8 mouse cellular contexts compared by ENCODE assay signal in genomic region chr10:13007876-13008736, GRCm38 (mm10). TPM values are rescaled to one million over a fixed set of nuclear protein-coding genes. Genes with fewer than 3 reads are reported as not detected.
A peak's percentile ranks its signal among the peaks of the same experiment; 100 is the strongest.
DNase-seq lines count a peak whose midpoint lies in the region; ATAC-seq and TF ChIP-seq lines count a peak whose summit lies in the region.

No protein-coding gene starts in this region.

- ATAC-seq in heart, embryonic 15.5 days (replicated peaks; ENCODE audit: insufficient number of reproducible peaks, insufficient read depth, low FRiP score, low read depth) = peak; percentile 99
- ATAC-seq in liver, embryonic 14.5 days (ENCODE audit: insufficient read depth) = peak; percentile 99
- peak; percentile 99 for ATAC-seq in neural tube, embryonic 11.5 days (ENCODE audit: insufficient read depth, low FRiP score, low TSS enrichment)
- ATAC-seq in stomach, postnatal 0 days (ENCODE audit: low FRiP score, low TSS enrichment) = peak; percentile 99

- no peak for TF ChIP-seq EP300 in liver, embryonic 14.5 days (IDR thresholded peaks at IDR 0.05; ENCODE audit: low read depth)
- no peak for TF ChIP-seq EP300 in stomach, postnatal 0 days (optimal IDR thresholded peaks at IDR 0.05)

- H3K9ac ChIP-seq in heart, embryonic 15.5 days = peak overlapping the region; percentile 61
- peak overlapping the region; percentile 69 for H3K9ac ChIP-seq in liver, embryonic 14.5 days (replicated peaks)
- H3K9ac ChIP-seq in neural tube, embryonic 11.5 days (ENCODE audit: low read length) = peak overlapping the region; percentile 73
- peak overlapping the region; percentile 76 for H3K9ac ChIP-seq in stomach, postnatal 0 days (ENCODE audit: low read length)

- WGBS in forebrain, embryonic 10.5 days = 3% methylated on average over 52 of the region's 52 CpGs
- 2% methylated on average over 52 of the region's 52 CpGs for WGBS in heart, embryonic 15.5 days
- WGBS in liver, embryonic 14.5 days (ENCODE audit: insufficient replicate concordance) = 3% methylated on average over 52 of the region's 52 CpGs
- WGBS in neural tube, embryonic 11.5 days = 3% methylated on average over 52 of the region's 52 CpGs
- 3% methylated on average over 51 of the region's 52 CpGs for WGBS in stomach, postnatal 0 days

- no peak; the same call in 1 of the 2 replicates for TF ChIP-seq CTCF in liver, embryonic 14.5 days (IDR thresholded peaks at IDR 0.05; ENCODE audit: low read depth)
- TF ChIP-seq CTCF in stomach, postnatal 0 days (IDR thresholded peaks at IDR 0.05; ENCODE audit: low read depth) = no peak

- peak; percentile 90 to 94 for DNase-seq in CD8-positive naive resting alpha-beta T cell, adult 2 months (ENCODE audit: low read depth in 2 of 2, low spot score in 2 of 2)
- peak; percentile 95 for DNase-seq in c-Kit-positive CD71-negative TER-119-negative erythroid progenitor cells, embryonic 14.5 days (ENCODE audit: low read depth)
- DNase-seq in forebrain, embryonic 10.5 days (ENCODE audit: extremely low spot score, low spot score) = peak; percentile 95
- DNase-seq in kidney, postnatal 25 days = peak; percentile 95 to 98
- peak; percentile 94 to 95 (median 95) for DNase-seq in liver, embryonic 14.5 days (ENCODE audit: low read depth in 3 of 3, low spot score in 3 of 3)
- peak; percentile 95 for DNase-seq in neural tube, embryonic 11.5 days (ENCODE audit: low spot score)
- peak; percentile 94 for DNase-seq in stomach, postnatal 0 days (ENCODE audit: low spot score)

- H3K27me3 ChIP-seq in forebrain, embryonic 10.5 days (ENCODE audit: poor library complexity, severe bottlenecking) = no peaks in the 10 kb centered on the region
- no peaks in the 10 kb centered on the region for H3K27me3 ChIP-seq in heart, embryonic 15.5 days
- no peaks in the 10 kb centered on the region for H3K27me3 ChIP-seq in liver, embryonic 14.5 days (ENCODE audit: control insufficient read depth, insufficient read depth, low read length)
- H3K27me3 ChIP-seq in neural tube, embryonic 11.5 days (ENCODE audit: control insufficient read depth, insufficient read depth, low read length) = no peaks in the 10 kb centered on the region
- H3K27me3 ChIP-seq in stomach, postnatal 0 days (ENCODE audit: control insufficient read depth, insufficient read depth, low read length) = no peaks in the 10 kb centered on the region

- peak overlapping the region; percentile 88 for H3K27ac ChIP-seq in forebrain, embryonic 10.5 days
- H3K27ac ChIP-seq in heart, embryonic 15.5 days = peak overlapping the region; percentile 79
- peak overlapping the region; percentile 32 for H3K27ac ChIP-seq in liver, embryonic 14.5 days
- H3K27ac ChIP-seq in neural tube, embryonic 11.5 days (ENCODE audit: low read depth, low read length) = peak overlapping the region; percentile 15; the same call in 1 of the 2 replicates
- peak overlapping the region; percentile 35; the same call in 1 of the 2 replicates for H3K27ac ChIP-seq in stomach, postnatal 0 days (replicated peaks)

- H3K4me2 ChIP-seq in heart, embryonic 15.5 days = peak overlapping the region; percentile 86
- peak overlapping the region; percentile 77 for H3K4me2 ChIP-seq in liver, embryonic 14.5 days (ENCODE audit: low read depth)
- peak overlapping the region; percentile 73 for H3K4me2 ChIP-seq in neural tube, embryonic 11.5 days (ENCODE audit: low read depth)
- peak overlapping the region; percentile 75 for H3K4me2 ChIP-seq in stomach, postnatal 0 days (replicated peaks; ENCODE audit: low read depth)

- peaks cover 19% of the 10 kb centered on the region for H3K36me3 ChIP-seq in forebrain, embryonic 10.5 days (replicated peaks)
- no peaks in the 10 kb centered on the region for H3K36me3 ChIP-seq in heart, embryonic 15.5 days
- H3K36me3 ChIP-seq in liver, embryonic 14.5 days (replicated peaks; ENCODE audit: control insufficient read depth, insufficient read depth, low read depth) = no peaks in the 10 kb centered on the region
- H3K36me3 ChIP-seq in neural tube, embryonic 11.5 days (ENCODE audit: control insufficient read depth, insufficient read depth, low read length) = no peaks in the 10 kb centered on the region
- no peaks in the 10 kb centered on the region for H3K36me3 ChIP-seq in stomach, postnatal 0 days (ENCODE audit: control insufficient read depth, insufficient read depth, low read length)

- peak overlapping the region; percentile 94 for H3K4me3 ChIP-seq in forebrain, embryonic 10.5 days
- H3K4me3 ChIP-seq in heart, embryonic 15.5 days = peak overlapping the region; percentile 77
- H3K4me3 ChIP-seq in liver, embryonic 14.5 days (ENCODE audit: insufficient read depth in 1 of 2, low read depth in 2 of 2, low read length in 2 of 2) = peak overlapping the region; percentile 74 to 93
- H3K4me3 ChIP-seq in neural tube, embryonic 11.5 days (ENCODE audit: low read depth, low read length) = peak overlapping the region; percentile 93
- H3K4me3 ChIP-seq in stomach, postnatal 0 days (ENCODE audit: low read depth, low read length) = peak overlapping the region; percentile 49

- H3K9me3 ChIP-seq in forebrain, embryonic 10.5 days = no peaks in the 10 kb centered on the region
- H3K9me3 ChIP-seq in heart, embryonic 15.5 days (replicated peaks) = no peaks in the 10 kb centered on the region
- H3K9me3 ChIP-seq in liver, embryonic 14.5 days (ENCODE audit: control insufficient read depth, low read length) = no peaks in the 10 kb centered on the region
- H3K9me3 ChIP-seq in neural tube, embryonic 11.5 days (ENCODE audit: control insufficient read depth, low read length) = no peaks in the 10 kb centered on the region
- H3K9me3 ChIP-seq in stomach, postnatal 0 days (ENCODE audit: control insufficient read depth, low read length) = no peaks in the 10 kb centered on the region

- H3K4me1 ChIP-seq in forebrain, embryonic 10.5 days = peaks cover 16% of the 10 kb centered on the region
- H3K4me1 ChIP-seq in heart, embryonic 15.5 days (replicated peaks) = peaks cover 11% of the 10 kb centered on the region
- peaks cover 2 to 13% of the 10 kb centered on the region in 2 experiments; a peak in 3 of 4 replicates for H3K4me1 ChIP-seq in liver, embryonic 14.5 days (replicated peaks; ENCODE audit: control insufficient read depth in 2 of 2, insufficient read depth in 2 of 2, low read length in 1 of 2)
- peaks cover 5% of the 10 kb centered on the region; the same call in 1 of the 2 replicates for H3K4me1 ChIP-seq in neural tube, embryonic 11.5 days (ENCODE audit: control insufficient read depth, insufficient read depth, low read length)
- H3K4me1 ChIP-seq in stomach, postnatal 0 days (replicated peaks; ENCODE audit: control insufficient read depth, insufficient read depth) = 0 out of 2 replicates have a peak, but pooled peaks cover 4% of the 10 kb centered on the region

RNA-seq across cellular contexts. Expression of gene Sf3b5, which starts 3.0 kb away (rescaled TPM):
- polyA plus RNA-seq in forebrain, embryonic 10.5 days (2016; fragmentation: Nextera tagmentation; extraction: Ambion mirVana) = 48.2 and 48.6 TPM in 2 replicates
- polyA plus RNA-seq in heart, embryonic 15.5 days (2015; fragmentation: Nextera tagmentation; extraction: Ambion mirVana) = 25.1 TPM in 2 replicates
- 22.5 and 27.8 TPM in 2 replicates for polyA plus RNA-seq in liver, embryonic 14.5 days (2012; rRNA removed)
- 23.1 and 24.9 TPM in 2 replicates for polyA plus RNA-seq in liver, embryonic 14.5 days (2014; fragmentation: Nextera tagmentation; extraction: Ambion mirVana)
- polyA plus RNA-seq in neural tube, embryonic 11.5 days (2014; fragmentation: Nextera tagmentation; extraction: Ambion mirVana) = 35.9 and 40.7 TPM in 2 replicates
- 26.8 and 29.3 TPM in 2 replicates for polyA plus RNA-seq in stomach, postnatal 0 days (2015; fragmentation: Nextera tagmentation; extraction: Ambion mirVana)

RNA-seq across cellular contexts. Expression of gene Stx11, which starts 44.0 kb away (rescaled TPM):
- 1.4 and 1.8 TPM in 2 replicates for polyA plus RNA-seq in forebrain, embryonic 10.5 days (2016; fragmentation: Nextera tagmentation; extraction: Ambion mirVana)
- polyA plus RNA-seq in heart, embryonic 15.5 days (2015; fragmentation: Nextera tagmentation; extraction: Ambion mirVana) = 3.5 and 5.9 TPM in 2 replicates
- polyA plus RNA-seq in liver, embryonic 14.5 days (2012; rRNA removed) = 5.7 and 6.1 TPM in 2 replicates
- 12.3 and 13.1 TPM in 2 replicates for polyA plus RNA-seq in liver, embryonic 14.5 days (2014; fragmentation: Nextera tagmentation; extraction: Ambion mirVana)
- 1.8 and 2.7 TPM in 2 replicates for polyA plus RNA-seq in neural tube, embryonic 11.5 days (2014; fragmentation: Nextera tagmentation; extraction: Ambion mirVana)
- 3.7 and 5.0 TPM in 2 replicates for polyA plus RNA-seq in stomach, postnatal 0 days (2015; fragmentation: Nextera tagmentation; extraction: Ambion mirVana)

RNA-seq across cellular contexts. Expression of gene Plagl1, which starts 52.2 kb away (rescaled TPM):
- 86.7 and 89.5 TPM in 2 replicates for polyA plus RNA-seq in forebrain, embryonic 10.5 days (2016; fragmentation: Nextera tagmentation; extraction: Ambion mirVana)
- polyA plus RNA-seq in heart, embryonic 15.5 days (2015; fragmentation: Nextera tagmentation; extraction: Ambion mirVana) = 165 and 200 TPM in 2 replicates
- 41.0 and 47.0 TPM in 2 replicates for polyA plus RNA-seq in liver, embryonic 14.5 days (2012; rRNA removed)
- 26.3 and 27.5 TPM in 2 replicates for polyA plus RNA-seq in liver, embryonic 14.5 days (2014; fragmentation: Nextera tagmentation; extraction: Ambion mirVana)
- polyA plus RNA-seq in neural tube, embryonic 11.5 days (2014; fragmentation: Nextera tagmentation; extraction: Ambion mirVana) = 147 and 150 TPM in 2 replicates
- polyA plus RNA-seq in stomach, postnatal 0 days (2015; fragmentation: Nextera tagmentation; extraction: Ambion mirVana) = 81.0 and 99.4 TPM in 2 replicates

Comparison
In these comparisons a context has a peak if more than half of its experiments do, and no peak if none do; other contexts are left out.
1. Peak in every context shown above with its lines: DNase-seq, ATAC-seq, H3K4me3 ChIP-seq and H3K27ac ChIP-seq.
2. H3K27ac ChIP-seq: peak in every context shown above with its lines; median percentile 88 in forebrain, embryonic 10.5 days; 79 in heart, embryonic 15.5 days; 35 in stomach, postnatal 0 days; 32 in liver, embryonic 14.5 days; 15 in neural tube, embryonic 11.5 days.